Mouse (Mus musculus) layer of hippocampus, adult 2 months (tissue): ENCODE data around the gene Abcc6. TPM values are rescaled to one million over a fixed set of nuclear protein-coding genes. Genes with fewer than 3 reads are reported as not detected.

ENCODE experiments used
- DNase-seq, 2 experiments: peaks; one replicate each; pipeline ENCODE4 v3.0.0; 2022; ENCODE audit warnings: low spot score in 2 of 2
- H3K27ac ChIP-seq: fragments of 200-600 bp; 2 replicates; pipeline ENCODE4 v1.8.1; 2022
- H3K4me3 ChIP-seq: fragments of 200-600 bp; 2 replicates; pipeline ENCODE4 v1.8.1; 2022; ENCODE audit warnings: mild to moderate bottlenecking
- CTCF ChIP-seq: fragments of 200-600 bp; conservative IDR thresholded peaks from 2 replicates; pipeline ENCODE4 v1.8.1; 2022; ENCODE audit warnings: antibody characterized with exemption, mild to moderate bottlenecking, moderate library complexity
- total RNA-seq, 2 experiments: library from RNA; stranded (reverse); gene quantifications; 2 replicates each; pipeline ENCODE4 v1.2.3; 2021

Abcc6 gene
- total RNA-seq, 2 experiments from 2014 or later, result 1.7 to 2.9 TPM

DNA sequence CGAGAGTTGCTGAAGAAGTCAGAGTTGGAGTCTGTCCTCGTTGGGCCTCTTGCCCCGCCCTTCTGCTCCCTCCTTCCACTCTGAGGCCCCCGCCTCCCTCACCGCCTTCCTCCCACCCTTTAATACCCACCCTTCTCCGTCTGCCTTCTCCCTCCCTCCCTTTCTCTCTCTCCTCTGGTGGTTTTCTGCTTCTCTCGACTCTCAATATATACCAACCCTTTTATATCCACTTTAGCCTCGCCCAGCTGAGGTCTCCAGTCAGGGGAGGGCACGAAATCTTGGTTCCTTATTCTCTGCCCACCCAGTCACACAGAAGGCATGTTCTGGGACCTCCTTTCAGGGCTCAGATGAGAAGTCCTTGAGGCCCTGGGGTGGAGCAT is 108.9 kb downstream of the Abcc6 start, which contains the start of gene Emp3:
Gene Emp3 (minus strand): TSS at position 163 of the 380 bp plus-strand sequence.
- Histone ChIP-seq H3K27ac (peak within 1 kb of the TSS; percentile 94; the same call in 1 of the 2 replicates), H3K4me3 (peak within 1 kb of the TSS; percentile 5; the same call in 1 of the 2 replicates)

DNA sequence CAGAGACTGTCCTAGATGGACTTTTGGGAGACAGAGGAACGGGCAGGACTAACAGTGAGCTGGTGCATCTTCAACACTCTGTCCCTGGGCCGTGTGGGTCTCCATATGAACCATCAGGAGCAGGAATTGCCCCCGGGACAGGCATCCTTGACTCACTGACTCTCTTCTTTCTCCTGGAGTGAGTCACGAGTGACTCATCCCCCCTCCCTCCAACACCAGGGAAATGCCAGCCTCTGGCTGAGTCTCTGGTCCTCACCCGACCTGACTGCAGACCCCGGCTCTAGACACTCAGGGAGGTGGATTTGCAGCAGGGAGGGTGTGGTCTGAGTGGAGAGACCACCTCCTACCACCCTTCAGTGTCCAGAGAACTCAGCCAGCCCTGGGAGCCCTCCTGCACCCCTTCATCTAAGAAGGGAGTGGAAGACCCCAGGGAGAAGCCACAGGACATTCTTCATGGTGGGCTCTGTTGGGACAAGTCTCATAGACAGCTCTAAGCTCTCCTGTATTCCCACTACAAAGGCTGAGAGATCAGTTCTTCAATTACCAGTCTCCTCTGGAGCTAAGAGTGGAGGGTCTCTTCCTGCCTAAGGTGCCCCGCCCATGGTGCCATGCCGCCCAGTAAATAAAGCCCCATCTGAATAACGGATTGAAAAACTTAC is 109.4 kb downstream of the Abcc6 start:
- H3K4me3 ChIP-seq, result peak overlapping the region; percentile 5; the same call in 1 of the 2 replicates
- peak overlapping the region; percentile 28; the same call in 1 of the 2 replicates for H3K27ac ChIP-seq
- DNase-seq, result no peak
- TF ChIP-seq CTCF, result no peak

More for the DNA sequence above, 108.9 kb downstream of the Abcc6 start, which contains the start of gene Emp3:
- no peak for DNase-seq
- no peak for TF ChIP-seq CTCF

GRCm38 (mm10) chr7:45919761-45920160 is 110.3 kb downstream of the Abcc6 start:
- no peak for TF ChIP-seq CTCF
- Histone ChIP-seq H3K4me3 (no peak overlapping the region), H3K27ac (no peak overlapping the region)
- no peak for DNase-seq

- DNase-seq, result no peak
- peak; percentile 68 for TF ChIP-seq CTCF
- H3K4me3 ChIP-seq, result no peak overlapping the region
- H3K27ac ChIP-seq, result no peak overlapping the region
Measured at GRCm38 (mm10) chr7:45919083-45919671, 110.9 kb downstream of the Abcc6 start.

DNA sequence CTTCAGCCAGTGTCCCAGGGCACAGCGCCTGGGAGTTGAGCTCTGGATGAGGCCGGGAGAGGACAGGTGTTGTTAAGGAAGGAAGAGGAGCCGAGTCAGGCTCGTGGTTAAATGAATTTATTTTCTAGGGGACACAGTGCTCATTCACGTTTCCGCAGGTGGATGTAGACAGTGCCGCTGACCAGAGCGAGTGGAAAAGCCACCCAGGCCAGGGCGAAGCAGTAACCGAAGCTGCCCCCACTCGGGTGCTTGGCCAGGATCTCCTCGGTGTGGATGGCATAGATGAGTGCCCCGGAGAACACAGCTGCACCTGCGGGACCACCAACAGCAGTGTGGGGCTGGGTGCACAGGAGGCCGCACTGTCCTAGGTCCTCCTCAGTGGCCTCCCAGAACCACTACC is 112.2 kb downstream of the Abcc6 start:
- Histone ChIP-seq H3K4me3 (no peak overlapping the region), H3K27ac (peak overlapping the region; percentile 94; the same call in 1 of the 2 replicates)
- DNase-seq, result no peak
- TF ChIP-seq CTCF, result no peak

Other genes starting within 250 kb of the Abcc6 start
- gene Lmtk3, start 246.6 kb downstream of the Abcc6 start, total RNA-seq, result 100 to 1,000 TPM; 302 to 329 TPM
- 1 to 10 TPM; 7.1 to 9.7 TPM for gene Sult2b1, start 245.6 kb downstream of the Abcc6 start, total RNA-seq
- 100 to 1,000 TPM; 144 to 149 TPM for gene Cyth2, start 215.7 kb downstream of the Abcc6 start, total RNA-seq
- gene Kcnj14, start 205.5 kb downstream of the Abcc6 start, total RNA-seq, result 1 to 10 TPM; 1.6 to 1.9 TPM
- 10 to 100 TPM; 20.5 to 22.7 TPM for gene Grwd1, start 199.4 kb downstream of the Abcc6 start, total RNA-seq
- gene Kdelr1, start 157.5 kb downstream of the Abcc6 start, total RNA-seq, result 10 to 100 TPM; 78.4 to 81.4 TPM
- gene Grin2d, start 151.9 kb downstream of the Abcc6 start, total RNA-seq, result 10 to 100 TPM in 1 of 2 experiments, 1 to 10 TPM in 1; 10.0 to 11.6 TPM
- gene Syngr4, start 133.6 kb downstream of the Abcc6 start, total RNA-seq, result not detected
- 10 to 100 TPM; 22.1 to 22.8 TPM for gene Tmem143, start 133.4 kb downstream of the Abcc6 start, total RNA-seq
- 1 to 10 TPM; 1.5 to 2.3 TPM for gene Emp3, start 108.9 kb downstream of the Abcc6 start, total RNA-seq
- 1 to 10 TPM; 3.5 to 3.8 TPM for gene Ccdc114, start 106.2 kb downstream of the Abcc6 start, total RNA-seq
- gene Nomo1, start 3.4 kb upstream of the Abcc6 start, total RNA-seq, result 100 to 1,000 TPM; 102 to 103 TPM
- gene Kcnj11, start 70.5 kb upstream of the Abcc6 start, total RNA-seq, result 10 to 100 TPM; 34.2 to 37.4 TPM
- 10 to 100 TPM; 52.2 to 63.1 TPM for gene Abcc8, start 149.7 kb upstream of the Abcc6 start, total RNA-seq
- under 1 TPM; 0.23 to 0.54 TPM for gene Ush1c, start 208.2 kb upstream of the Abcc6 start, total RNA-seq
- under 1 TPM; 0.20 to 0.25 TPM for gene Otog, start 210.7 kb upstream of the Abcc6 start, total RNA-seq